Mouse (Mus musculus): ENCODE measurements around the gene Yes1.

GRCm38 (mm10) chr5:32614691-32615090, 3.7 kb downstream of the Yes1 start:
- no peak for TF ChIP-seq POLR2A (IDR thresholded peaks at IDR 0.05; ENCODE audit: control insufficient read depth, extremely low read depth, insufficient read depth, low read length, poor library complexity)
- no peak for TF ChIP-seq CTCF (IDR thresholded peaks at IDR 0.05; ENCODE audit: borderline replicate concordance, control insufficient read depth, extremely low read depth, insufficient read depth, low read length, poor library complexity)
